In the genomic region with DNA sequence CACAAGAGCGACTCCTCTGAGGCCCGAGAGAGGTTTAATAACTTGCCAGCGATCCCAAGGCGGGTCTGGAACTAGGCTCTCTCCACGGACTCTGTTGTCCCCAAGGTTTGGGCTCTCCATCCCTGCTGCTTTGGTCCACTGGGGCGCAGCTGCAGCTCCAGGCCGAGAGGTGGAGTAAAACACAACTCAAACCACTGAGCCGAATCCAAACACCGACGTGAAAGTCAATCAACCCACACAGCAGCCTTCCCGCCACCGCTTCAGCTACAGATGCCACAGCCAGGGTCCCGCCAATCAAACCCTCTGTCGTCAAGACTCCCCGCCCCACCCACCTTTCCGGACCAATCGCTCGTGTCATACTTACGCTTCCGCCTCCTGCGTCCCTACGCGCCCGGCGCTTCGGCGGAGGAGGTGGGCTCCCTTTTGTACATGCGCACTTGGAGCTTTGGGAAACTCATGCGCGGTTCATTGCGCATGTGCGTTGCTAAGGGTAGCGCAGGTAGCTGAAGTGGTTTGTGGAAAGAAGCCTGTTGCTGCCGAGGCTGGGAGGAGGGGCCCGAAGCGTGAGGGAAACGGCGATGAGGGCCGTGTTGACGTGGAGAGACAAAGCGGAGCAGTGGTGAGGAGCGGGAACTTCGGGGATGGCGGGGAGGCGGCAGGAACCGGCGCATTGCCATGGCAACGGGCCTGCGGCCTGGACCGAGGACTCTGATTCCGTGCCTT, we compare ENCODE assay signal across 8 mouse cellular contexts. TPM values are rescaled to one million over a fixed set of nuclear protein-coding genes. Genes with fewer than 3 reads are reported as not detected.
DNase-seq lines count a peak whose midpoint lies in the region; ATAC-seq lines count a peak whose summit lies in the region.

A gene (minus strand): TSS at position 281 of the 723 bp plus-strand sequence.
A gene (plus strand): TSS at position 380 of the 723 bp plus-strand sequence.

- peak; percentile 99 for DNase-seq in adrenal gland, adult (ENCODE audit: inconsistent age in 2 of 2, low spot score in 1 of 2)
- peak; percentile 100 for DNase-seq in embryo, embryonic 10.5 days (ENCODE audit: low spot score)
- peak; percentile 98 for DNase-seq in gastrocnemius, postnatal 14 days
- peak; percentile 99 for DNase-seq in left cerebral cortex, postnatal 10 days (ENCODE audit: extremely low spot score in 1 of 2, low spot score in 2 of 2)
- DNase-seq in right cerebral cortex, postnatal 25 days: peak; percentile 99
- peak; percentile 98 for DNase-seq in urinary bladder, postnatal 4 days (ENCODE audit: low spot score in 2 of 2)

- peak; percentile 98 for ATAC-seq in inflammation-experienced regulatory T-cells, adult 6 months
- ATAC-seq in megakaryocyte-erythroid progenitor cell, adult 5-6 weeks (replicated peaks; ENCODE audit: low FRiP score, low TSS enrichment, poor library complexity, severe bottlenecking): peak; percentile 98

- intact Hi-C loops in gastrocnemius, postnatal 14 days (cut with DNase I; ENCODE audit: low total_unique reads): no loop called here
- intact Hi-C loops in left cerebral cortex, postnatal 10 days (cut with DNase I): loop anchor here (5.0 kb wide), 1 partner anchor 139 kb away; no protein-coding TSS in a partner anchor

RNA-seq across cellular contexts. Expression of the first gene that starts in this region (rescaled TPM):
- total RNA-seq in gastrocnemius, postnatal 14 days (2021): 1 to 10 TPM; 1.4 to 2.2 TPM
- 10 to 100 TPM in 1 of 3 experiments, 1 to 10 TPM in 2; 8.6 to 12.8 (median 8.9) TPM for polyA plus RNA-seq in inflammation-experienced regulatory T-cells, adult 6 months (2017; shearing (Covaris generic))
- total RNA-seq in left cerebral cortex, postnatal 10 days (2021): 1 to 10 TPM; 7.0 to 7.1 TPM
- total RNA-seq in megakaryocyte-erythroid progenitor cell, adult 5-6 weeks (2014; fragmentation: Nextera tagmentation): 12.6 and 25.6 TPM in 2 replicates
- total RNA-seq in megakaryocyte-erythroid progenitor cell, adult 5-6 weeks (2017): 18.9 and 19.9 TPM in 2 replicates

RNA-seq across cellular contexts. Expression of the second gene that starts in this region (rescaled TPM):
- 10 to 100 TPM; 11.0 to 19.0 TPM for total RNA-seq in gastrocnemius, postnatal 14 days (2021)
- polyA plus RNA-seq in inflammation-experienced regulatory T-cells, adult 6 months (2017; shearing (Covaris generic)): 1 to 10 TPM; 1.3 to 2.0 (median 1.6) TPM
- 10 to 100 TPM; 30.2 to 30.5 TPM for total RNA-seq in left cerebral cortex, postnatal 10 days (2021)
- total RNA-seq in megakaryocyte-erythroid progenitor cell, adult 5-6 weeks (2014; fragmentation: Nextera tagmentation): 0.49 and 1.8 TPM in 2 replicates
- 2.3 and 3.7 TPM in 2 replicates for total RNA-seq in megakaryocyte-erythroid progenitor cell, adult 5-6 weeks (2017)

Comparison
In these comparisons a context has a peak if more than half of its experiments do, and no peak if none do; other contexts are left out.
1. Peak in every context shown above with its lines: DNase-seq and ATAC-seq.